Mouse (Mus musculus): Measurements from ENCODE around the gene Hipk4.

Hipk4 gene

GRCm38 (mm10) chr7:27540521-27540920 lies 17.5 kb downstream of the Hipk4 start:
- in situ Hi-C loops (cut with MseI, MboI): no loop called here

GRCm38 (mm10) chr7:27540935-27541334 lies 17.9 kb downstream of the Hipk4 start:
- in situ Hi-C loops (cut with MseI, MboI): no loop called here

- in situ Hi-C loops (cut with MseI, MboI): no loop called here
Observed at GRCm38 (mm10) chr7:27541431-27541830, 18.4 kb downstream of the Hipk4 start.

GRCm38 (mm10) chr7:27541922-27542321 lies 18.9 kb downstream of the Hipk4 start:
- in situ Hi-C loops (cut with MseI, MboI): no loop called here

- in situ Hi-C loops (cut with MseI, MboI): no loop called here
Observed at GRCm38 (mm10) chr7:27542392-27543033, 19.4 kb downstream of the Hipk4 start.

DNA sequence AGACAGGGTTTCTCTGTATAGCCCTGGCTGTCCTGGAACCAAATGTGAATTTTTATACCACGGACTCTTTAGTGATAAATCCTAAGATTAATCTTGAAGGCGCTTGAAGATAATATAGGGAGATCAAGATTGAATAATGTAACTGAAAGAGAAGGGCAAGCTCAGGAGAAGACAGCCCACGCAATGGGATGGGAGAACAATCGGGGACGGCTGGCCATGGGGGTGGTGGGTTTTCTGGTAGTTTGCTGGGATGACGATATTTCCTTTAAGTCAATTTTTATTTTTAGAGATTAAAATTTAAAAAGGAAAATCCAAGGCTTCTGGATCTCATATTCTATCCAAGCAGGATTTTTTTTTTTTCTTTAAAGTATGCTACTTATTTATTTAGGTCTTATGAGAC lies 20.0 kb downstream of the Hipk4 start:
- in situ Hi-C loops (cut with MseI, MboI): no loop called here

DNA sequence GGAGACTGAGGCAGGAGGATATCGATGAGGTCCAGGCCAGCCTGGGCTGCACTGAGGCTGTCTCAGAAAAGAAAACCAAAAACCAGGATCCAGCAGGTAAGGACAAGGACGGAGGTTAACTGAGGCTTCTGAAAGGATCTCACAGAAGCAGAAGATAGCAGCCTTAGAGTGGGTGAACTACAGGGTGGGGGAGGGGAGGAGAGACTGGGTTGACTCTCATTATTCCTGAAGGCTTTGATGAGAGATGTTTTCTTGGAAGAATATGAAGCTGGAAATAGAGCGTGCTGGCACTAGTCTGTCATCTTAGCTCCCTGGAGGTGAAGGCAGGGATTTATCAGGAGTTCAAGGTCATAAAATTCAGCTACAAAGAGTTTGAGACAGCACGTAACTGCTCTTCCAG lies 20.8 kb downstream of the Hipk4 start:
- in situ Hi-C loops (cut with MseI, MboI): no loop called here

DNA sequence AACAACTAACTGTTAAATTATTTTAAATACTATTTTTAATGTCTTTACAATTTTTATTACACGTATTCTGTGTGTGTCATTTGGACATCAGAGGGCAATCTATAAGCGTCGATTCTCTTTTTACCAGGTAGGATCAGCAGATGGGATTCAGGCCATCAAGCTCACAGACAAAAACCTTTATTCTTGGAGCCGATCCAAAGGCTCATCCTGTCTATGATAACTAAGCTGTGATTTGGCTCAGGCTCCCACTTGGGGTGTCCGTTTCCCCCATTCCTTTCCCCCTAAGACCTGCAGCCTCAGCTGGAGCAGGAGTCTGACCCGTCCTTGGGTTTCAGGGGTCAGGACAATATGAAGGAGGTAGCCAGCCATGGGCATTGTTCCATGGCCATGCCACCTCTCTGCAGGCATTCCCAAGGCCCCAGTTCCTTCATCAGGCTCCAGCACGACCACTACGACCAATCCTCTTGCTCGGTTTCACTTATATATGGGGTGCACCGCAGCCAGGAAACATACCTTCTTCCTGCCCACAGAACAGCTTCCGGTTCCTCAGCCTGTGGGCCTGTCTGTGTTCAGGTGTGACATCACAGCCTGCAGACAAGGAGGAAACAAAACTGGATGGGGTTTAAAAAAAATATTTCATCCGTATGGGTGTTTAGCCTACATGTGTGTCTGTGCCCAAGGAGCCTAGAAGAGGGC lies 21.8 kb downstream of the Hipk4 start:
- in situ Hi-C loops (cut with MseI, MboI): no loop called here

DNA sequence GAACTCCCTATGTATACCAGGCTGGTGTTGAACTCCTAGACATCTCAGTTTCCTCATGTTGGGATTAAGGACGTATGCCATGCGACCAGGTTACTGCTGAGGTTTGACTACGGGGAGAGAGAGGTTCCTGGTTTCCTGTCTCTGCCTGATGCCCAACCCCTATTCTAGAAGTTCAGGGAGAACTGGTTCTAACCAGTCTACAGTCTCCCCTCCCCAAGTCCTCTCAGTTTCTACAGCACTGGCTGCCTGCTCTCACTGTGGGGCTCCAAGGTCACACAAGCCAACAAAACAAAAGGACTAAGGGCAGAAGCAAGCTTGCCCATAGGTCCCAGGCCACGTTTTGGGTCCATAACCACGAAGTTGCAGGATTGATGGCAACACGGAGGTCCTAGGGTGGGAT lies 26.5 kb downstream of the Hipk4 start:
- in situ Hi-C loops (cut with MseI, MboI): no loop called here

GRCm38 (mm10) chr7:27552070-27552469 lies 29.0 kb downstream of the Hipk4 start:
- in situ Hi-C loops (cut with MseI, MboI): no loop called here

- in situ Hi-C loops (cut with MseI, MboI): no loop called here
Observed at GRCm38 (mm10) chr7:27552931-27553513, 30.0 kb downstream of the Hipk4 start, which contains the start of the genes Pld3 and 2310022A10Rik. Pld3 (minus strand) TSS chr7:27553218. 2310022A10Rik (plus strand) TSS chr7:27553233.

- in situ Hi-C loops (cut with MseI, MboI): no loop called here
Observed at GRCm38 (mm10) chr7:27560291-27560887, 37.3 kb downstream of the Hipk4 start.

GRCm38 (mm10) chr7:27560978-27561377 lies 37.9 kb downstream of the Hipk4 start:
- in situ Hi-C loops (cut with MseI, MboI): no loop called here

GRCm38 (mm10) chr7:27569580-27570224 lies 46.6 kb downstream of the Hipk4 start:
- in situ Hi-C loops (cut with MseI, MboI): no loop called here

DNA sequence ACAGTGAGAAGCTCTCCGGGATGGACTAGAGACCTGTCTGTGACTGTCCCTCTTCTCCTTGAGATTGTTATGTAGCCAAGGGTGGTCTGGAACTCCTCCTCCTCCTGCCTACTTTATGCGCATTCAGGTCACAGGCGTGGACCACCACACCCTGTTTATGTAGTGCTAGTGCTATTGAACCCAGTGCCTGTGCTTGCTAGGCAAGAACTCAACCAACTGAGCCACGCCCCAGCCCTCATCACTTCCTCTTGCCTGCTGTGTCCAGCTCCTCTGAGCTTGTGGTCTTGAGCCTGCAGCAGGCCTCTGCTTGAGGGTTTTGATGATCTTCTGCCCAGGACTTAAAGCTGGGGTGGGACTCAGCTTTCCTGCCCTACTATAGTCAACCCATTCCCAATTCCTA lies 49.1 kb downstream of the Hipk4 start:
- in situ Hi-C loops (cut with MseI, MboI): no loop called here

- in situ Hi-C loops (cut with MseI, MboI): no loop called here
Observed at GRCm38 (mm10) chr7:27574124-27574880, 51.2 kb downstream of the Hipk4 start.

- in situ Hi-C loops (cut with MseI, MboI): no loop called here
Observed at GRCm38 (mm10) chr7:27576914-27577313, 53.8 kb downstream of the Hipk4 start.

- in situ Hi-C loops (cut with MseI, MboI): no loop called here
Observed at GRCm38 (mm10) chr7:27577589-27577988, 54.5 kb downstream of the Hipk4 start.

GRCm38 (mm10) chr7:27578465-27578864 lies 55.4 kb downstream of the Hipk4 start:
- in situ Hi-C loops (cut with MseI, MboI): no loop called here

DNA sequence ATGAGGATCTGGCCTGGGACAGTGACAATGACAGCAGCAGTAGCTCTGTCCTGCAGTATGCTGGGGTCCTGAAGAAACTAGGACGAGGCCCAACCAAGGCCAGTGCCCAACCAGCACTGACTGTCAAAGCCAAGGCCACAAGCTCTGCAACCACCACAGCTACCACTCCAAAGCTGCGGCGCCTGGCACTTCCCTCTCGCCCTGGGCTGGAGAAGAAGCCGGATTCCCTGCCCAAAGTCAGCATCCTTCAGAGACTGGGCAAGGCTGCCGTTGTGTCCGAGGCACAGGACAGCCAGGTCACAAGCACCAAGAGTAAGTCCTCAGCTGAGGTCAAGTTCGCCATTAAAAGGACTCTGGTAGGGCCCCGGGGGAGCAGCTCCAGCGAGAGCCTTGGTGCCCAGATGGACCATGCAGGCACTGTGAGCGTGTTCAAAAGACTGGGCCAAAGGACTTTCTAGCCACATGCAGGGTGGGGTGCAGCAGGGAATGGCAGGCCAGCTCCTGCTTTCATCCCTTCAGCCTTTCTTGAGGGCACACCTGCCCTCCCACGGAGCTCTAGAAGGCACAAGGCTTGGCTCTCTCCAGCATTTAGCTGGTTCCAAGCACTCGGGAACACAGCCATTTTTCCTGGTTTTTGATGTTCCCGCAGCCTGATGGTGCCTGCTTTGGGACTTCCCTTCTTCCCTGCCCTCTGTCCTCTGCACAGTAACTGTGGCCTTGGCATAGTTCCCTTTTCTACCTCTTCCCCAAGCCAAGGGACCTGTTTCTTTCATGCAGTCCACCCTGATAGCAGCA lies 57.5 kb downstream of the Hipk4 start:
- in situ Hi-C loops (cut with MseI, MboI): no loop called here
